Mouse (Mus musculus): ENCODE results near the gene Zfp963.

- TF ChIP-seq CTCF (IDR thresholded peaks at IDR 0.05; ENCODE audit: low read depth) (no peak), EP300 (IDR thresholded peaks at IDR 0.05; ENCODE audit: low read depth) (no peak)
Measured at GRCm38 (mm10) chr8:69789731-69790130, 40.0 kb upstream of the Zfp963 start.

Measured in liver, postnatal 0 days (tissue).